Comparison of ENCODE assay signal across 32 mouse cellular contexts in the genomic region with DNA sequence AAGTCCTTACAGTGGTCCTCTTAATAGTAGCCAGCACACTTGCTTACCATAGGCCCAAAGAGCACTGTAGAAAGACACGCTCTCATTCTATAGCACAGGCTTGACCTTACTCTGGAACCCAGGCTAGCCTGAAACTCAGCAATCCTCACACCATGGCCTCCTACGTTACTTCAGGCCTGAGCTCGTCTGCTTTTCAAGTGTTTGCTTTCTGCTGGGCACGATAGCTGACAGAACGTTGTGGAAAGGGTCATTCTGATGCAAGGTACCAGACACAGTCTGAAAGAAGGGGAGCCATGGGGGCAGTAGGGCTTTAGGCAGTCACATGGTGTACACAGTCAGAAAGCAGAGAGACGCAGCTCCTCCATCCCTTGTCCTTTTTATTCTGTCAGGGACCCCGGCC.
"Had no signal": no experiment of that assay in that cellular context is flagged by ENCODE, and none has a peak within 500 bp of the region (broad histone marks: within the 10 kb centered on the region; RNA-seq: fewer than 3 reads in every experiment).

No protein-coding gene starts in this region.

- H3K9me3 ChIP-seq: limb, embryonic 10.5 days; limb, embryonic 12.5 days; limb, embryonic 13.5 days; limb, embryonic 15.5 days; liver, embryonic 12.5 days; liver, embryonic 13.5 days; liver, embryonic 15.5 days; lung, embryonic 15.5 days; megakaryocyte, embryonic 14.5 days; midbrain, embryonic 10.5 days; midbrain, embryonic 12.5 days; midbrain, embryonic 13.5 days; midbrain, embryonic 15.5 days; neural tube, embryonic 12.5 days had no signal

- H3K4me3 ChIP-seq: limb, embryonic 10.5 days; limb, embryonic 12.5 days; limb, embryonic 13.5 days; limb, embryonic 15.5 days; liver, embryonic 12.5 days; liver, embryonic 13.5 days; liver, embryonic 15.5 days; lung, embryonic 15.5 days; megakaryocyte, embryonic 14.5 days; midbrain, embryonic 10.5 days; midbrain, embryonic 12.5 days; midbrain, embryonic 13.5 days; midbrain, embryonic 15.5 days; myocyte; neural tube, embryonic 12.5 days had no signal

- H3K4me1 ChIP-seq: limb, embryonic 10.5 days; limb, embryonic 12.5 days; limb, embryonic 13.5 days; limb, embryonic 15.5 days; lung, embryonic 15.5 days; megakaryocyte, embryonic 14.5 days; midbrain, embryonic 10.5 days; midbrain, embryonic 12.5 days; midbrain, embryonic 13.5 days; midbrain, embryonic 15.5 days; neural tube, embryonic 12.5 days had no signal

- H3K27me3 ChIP-seq: limb, embryonic 12.5 days; limb, embryonic 13.5 days; limb, embryonic 15.5 days; liver, embryonic 12.5 days; liver, embryonic 13.5 days; liver, embryonic 15.5 days; lung, embryonic 15.5 days; megakaryocyte, embryonic 14.5 days; midbrain, embryonic 12.5 days; midbrain, embryonic 13.5 days; midbrain, embryonic 15.5 days; neural tube, embryonic 12.5 days had no signal

- DNase-seq: left cerebral cortex, postnatal 4 days; liver; liver, embryonic 13.5 days; liver, postnatal 0 days; lung, adult 18-20 months; lung, adult 2 months; lung, embryonic 14.5 days; lung, postnatal 10 days; lung, postnatal 14 days; lung, postnatal 36 days; lung, postnatal 4 days; midbrain, embryonic 14.5 days had no signal

- H3K4me2 ChIP-seq: limb, embryonic 12.5 days; limb, embryonic 13.5 days; limb, embryonic 15.5 days; liver, embryonic 11.5 days; liver, embryonic 12.5 days; liver, embryonic 13.5 days; liver, embryonic 15.5 days; lung, embryonic 14.5 days; lung, embryonic 15.5 days; midbrain, embryonic 11.5 days; midbrain, embryonic 12.5 days; midbrain, embryonic 13.5 days; midbrain, embryonic 15.5 days; neural tube, embryonic 12.5 days had no signal

- H3K27ac ChIP-seq: limb, embryonic 10.5 days; limb, embryonic 12.5 days; limb, embryonic 13.5 days; limb, embryonic 15.5 days; liver, embryonic 12.5 days; liver, embryonic 13.5 days; liver, embryonic 14.5 days; liver, embryonic 15.5 days; lung, embryonic 15.5 days; macrophage; midbrain, embryonic 10.5 days; midbrain, embryonic 12.5 days; midbrain, embryonic 13.5 days; midbrain, embryonic 15.5 days; neural tube, embryonic 12.5 days had no signal

- ATAC-seq: liver, embryonic 12.5 days; liver, postnatal 0 days; lung, postnatal 0 days; midbrain, embryonic 13.5 days; midbrain, embryonic 15.5 days; midbrain, embryonic 16.5 days had no signal

- H3K9ac ChIP-seq: limb, embryonic 12.5 days; limb, embryonic 13.5 days; limb, embryonic 15.5 days; liver, embryonic 12.5 days; liver, embryonic 13.5 days; liver, embryonic 14.5 days; liver, embryonic 15.5 days; liver, postnatal 0 days; lung, embryonic 14.5 days; lung, embryonic 15.5 days; midbrain, embryonic 12.5 days; midbrain, embryonic 13.5 days; midbrain, embryonic 15.5 days; neural tube, embryonic 12.5 days had no signal
